Mouse (Mus musculus) lung, adult 2 months (tissue): ENCODE results near the gene Gm21992.

Experiments used
- CTCF ChIP-seq: fragments of 200-500 bp; IDR thresholded peaks from 2 replicates; pipeline ENCODE4 v1.5.1; 2011; ENCODE audit warnings: mild to moderate bottlenecking, low read length, control low read depth; ENCODE audit not compliant: insufficient read depth
- POLR2A ChIP-seq: fragments of 200-500 bp; IDR thresholded peaks from 2 replicates; pipeline ENCODE4 v1.6.1; 2011; ENCODE audit warnings: low read depth, mild to moderate bottlenecking, control low read depth, low read length, borderline replicate concordance; ENCODE audit errors: extremely low read depth

DNA sequence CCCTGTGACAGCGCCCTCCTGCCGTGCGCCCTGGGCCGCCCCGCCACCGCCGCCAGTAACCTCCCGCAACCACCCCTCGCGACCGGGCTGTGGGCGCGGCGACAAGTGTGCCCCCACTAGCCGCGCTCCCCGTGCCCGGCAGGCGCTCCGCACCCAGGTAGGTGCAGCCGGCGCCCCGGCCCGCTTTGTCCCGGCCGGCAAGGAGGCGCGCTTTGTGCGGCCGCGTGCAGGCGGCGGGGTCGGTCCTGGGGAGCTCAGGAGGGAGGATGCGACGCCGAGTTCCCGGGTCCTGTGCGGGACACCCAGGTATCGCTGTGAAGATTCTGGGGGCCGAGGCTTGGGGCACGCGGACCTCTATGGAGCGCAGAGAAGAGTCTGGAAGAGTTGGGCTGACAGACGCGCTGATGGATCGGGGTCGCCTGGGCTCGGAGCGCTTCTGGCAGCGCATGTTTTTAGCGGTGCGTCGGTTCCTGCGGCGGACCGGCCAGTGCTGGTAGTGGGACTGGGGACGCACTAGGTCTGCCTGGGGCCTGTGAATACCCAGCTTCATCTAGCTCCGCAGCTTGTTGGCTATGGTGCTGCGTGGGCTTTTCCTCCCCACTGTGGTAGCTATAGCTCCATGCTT is 99.1 kb downstream of the Gm21992 start:
- no peak for TF ChIP-seq POLR2A
- TF ChIP-seq CTCF: no peak
